Mouse (Mus musculus): ENCODE measurements around the gene Rab17. TPM values are rescaled to one million over a fixed set of nuclear protein-coding genes. Genes with fewer than 3 reads are reported as not detected.

The Rab17 gene
- total and polyA plus RNA-seq, 3 experiments = 0.22 TPM; not detected in 2

DNA sequence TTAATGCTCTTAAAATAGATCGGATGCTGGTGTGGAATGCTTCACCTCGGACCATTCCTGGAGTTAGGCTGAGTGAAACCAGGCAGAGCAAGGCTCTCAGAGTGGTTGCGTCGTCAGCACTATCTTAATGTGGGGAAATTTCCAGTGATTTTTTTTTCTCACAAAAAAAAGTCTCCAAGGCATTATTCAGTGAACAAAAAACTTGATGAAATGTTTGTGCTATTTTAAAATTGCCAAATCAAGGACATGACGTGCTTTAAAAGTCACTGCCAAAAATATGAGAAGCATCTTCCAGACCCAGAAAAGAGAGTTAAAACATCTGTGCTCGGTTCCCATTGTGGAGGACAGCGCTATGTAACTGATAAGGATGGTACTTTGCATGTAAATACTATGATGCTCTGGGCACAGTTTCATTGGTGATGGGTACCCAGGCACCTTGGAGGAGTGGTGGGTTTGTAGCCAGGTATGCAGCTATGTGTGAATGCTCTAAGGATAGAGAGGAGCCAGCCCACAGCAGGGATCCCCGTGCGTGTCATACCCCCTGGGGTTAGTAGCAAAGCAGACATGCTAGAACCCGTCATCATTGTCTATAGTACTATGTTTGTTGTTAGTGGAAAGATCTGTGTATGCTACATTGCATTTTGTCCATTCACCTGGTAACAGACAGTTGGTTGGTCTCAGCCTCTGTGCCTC lies 11.3 kb upstream of the Rab17 start:
- ATAC-seq (ENCODE audit: extremely low read depth, insufficient number of reproducible peaks, low FRiP score, poor library complexity, severe bottlenecking) = no peak
- H3K9me3 ChIP-seq (replicated peaks) = peaks cover 46% of the 10 kb centered on the region
- no peaks in the 10 kb centered on the region for H3K27me3 ChIP-seq (ENCODE audit: insufficient read depth, low read length)
- no peak overlapping the region for H3K4me3 ChIP-seq (ENCODE audit: low read depth, low read length)
- TF ChIP-seq CTCF (IDR thresholded peaks at IDR 0.05; ENCODE audit: low read depth, low read length) (no peak), POLR2AphosphoS5 (IDR thresholded peaks at IDR 0.05; ENCODE audit: insufficient replicate concordance, low read depth, low read length) (no peak), GATA2 (IDR thresholded peaks at IDR 0.05; ENCODE audit: borderline replicate concordance, low read depth, low read length) (no peak), GATA1 (IDR thresholded peaks at IDR 0.05; ENCODE audit: borderline replicate concordance, low read length) (no peak), TAL1 (conservative IDR thresholded peaks at IDR 0.05; ENCODE audit: low read depth, low read length) (no peak)
- no peaks in the 10 kb centered on the region for H3K36me3 ChIP-seq (replicated peaks)
- no peak for DNase-seq (ENCODE audit: low spot score)
- H3K4me1 ChIP-seq (ENCODE audit: insufficient read depth, low read depth, low read length) = no peaks in the 10 kb centered on the region

DNA sequence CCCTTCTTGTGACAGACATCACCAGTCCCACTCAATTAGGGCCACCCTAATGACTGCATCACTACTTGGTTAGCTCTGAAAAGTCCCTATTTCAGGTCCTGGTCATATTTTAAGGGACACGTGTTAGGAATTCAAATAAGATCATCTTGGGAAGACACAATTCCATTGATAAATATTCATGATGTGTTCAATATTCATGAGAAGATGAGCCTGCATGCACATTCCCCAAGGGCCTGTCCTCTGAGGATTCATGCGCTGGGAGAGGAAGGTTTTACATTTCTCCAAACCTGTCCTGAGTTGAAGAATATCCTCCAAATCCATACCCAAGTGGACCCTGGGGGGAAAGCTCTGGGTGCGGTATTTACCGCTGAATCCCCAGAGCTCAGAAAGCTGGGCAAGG lies 6.5 kb upstream of the Rab17 start:
- DNase-seq (ENCODE audit: low spot score) (no peak), ATAC-seq (ENCODE audit: extremely low read depth, insufficient number of reproducible peaks, low FRiP score, poor library complexity, severe bottlenecking) (no peak)
- Histone ChIP-seq H3K36me3 (replicated peaks) (no peaks in the 10 kb centered on the region), H3K27me3 (ENCODE audit: insufficient read depth, low read length) (no peaks in the 10 kb centered on the region), H3K9me3 (replicated peaks) (peaks cover 69% of the 10 kb centered on the region), H3K4me1 (ENCODE audit: insufficient read depth, low read depth, low read length) (no peaks in the 10 kb centered on the region), H3K4me3 (ENCODE audit: low read depth, low read length) (no peak overlapping the region)
- no peak for TF ChIP-seq GATA1 (IDR thresholded peaks at IDR 0.05; ENCODE audit: borderline replicate concordance, low read length)
- no peak for TF ChIP-seq GATA2 (IDR thresholded peaks at IDR 0.05; ENCODE audit: borderline replicate concordance, low read depth, low read length)
- no peak for TF ChIP-seq CTCF (IDR thresholded peaks at IDR 0.05; ENCODE audit: low read depth, low read length)
- no peak for TF ChIP-seq POLR2AphosphoS5 (IDR thresholded peaks at IDR 0.05; ENCODE audit: insufficient replicate concordance, low read depth, low read length)
- TF ChIP-seq TAL1 (conservative IDR thresholded peaks at IDR 0.05; ENCODE audit: low read depth, low read length) = no peak

DNA sequence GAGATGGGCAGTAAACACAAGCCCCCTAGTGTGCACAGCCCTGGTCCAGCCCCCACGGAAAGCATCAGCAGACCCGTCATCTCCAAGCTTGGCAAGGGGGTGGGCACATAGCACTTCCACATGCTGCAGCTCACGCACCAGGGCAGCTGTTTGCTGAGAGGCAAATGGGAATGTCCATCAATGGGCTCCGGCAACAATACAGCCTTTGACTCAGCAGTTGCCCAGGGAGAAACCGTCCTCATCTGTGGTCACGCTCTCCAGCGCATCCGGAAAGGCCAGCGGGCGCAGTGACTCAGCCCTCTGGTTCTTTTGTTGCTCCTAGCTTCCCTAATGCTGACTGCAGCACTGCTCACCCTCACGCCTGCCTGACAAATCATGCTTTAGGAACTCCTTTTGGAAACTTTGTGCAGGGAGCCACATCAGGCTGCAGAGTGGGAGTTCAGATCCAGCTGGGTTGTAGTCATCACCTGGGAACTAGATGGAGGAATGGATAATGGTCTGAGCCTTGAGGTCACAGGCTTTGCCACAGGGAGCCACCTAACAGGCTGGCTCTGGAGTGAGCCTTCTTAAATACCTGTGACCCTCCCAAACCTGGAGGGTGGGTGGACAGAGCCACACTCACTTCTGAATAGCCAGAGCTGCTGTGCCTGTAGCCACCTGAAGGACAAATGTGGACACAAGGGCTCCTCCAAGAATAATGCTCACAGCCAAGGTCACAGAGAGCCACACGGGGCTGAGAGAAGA lies 5.6 kb upstream of the Rab17 start:
- H3K4me3 ChIP-seq (ENCODE audit: low read depth, low read length) = no peak overlapping the region
- DNase-seq (ENCODE audit: low spot score) = no peak
- ATAC-seq (ENCODE audit: extremely low read depth, insufficient number of reproducible peaks, low FRiP score, poor library complexity, severe bottlenecking) = no peak

GRCm38 (mm10) chr1:90973574-90973911 lies 4.1 kb upstream of the Rab17 start:
- ATAC-seq (ENCODE audit: extremely low read depth, insufficient number of reproducible peaks, low FRiP score, poor library complexity, severe bottlenecking) (no peak), DNase-seq (ENCODE audit: low spot score) (no peak)
- no peak for TF ChIP-seq TAL1 (conservative IDR thresholded peaks at IDR 0.05; ENCODE audit: low read depth, low read length)
- TF ChIP-seq GATA2 (IDR thresholded peaks at IDR 0.05; ENCODE audit: borderline replicate concordance, low read depth, low read length) = no peak
- TF ChIP-seq CTCF (IDR thresholded peaks at IDR 0.05; ENCODE audit: low read depth, low read length) = no peak
- no peak for TF ChIP-seq GATA1 (IDR thresholded peaks at IDR 0.05; ENCODE audit: borderline replicate concordance, low read length)
- TF ChIP-seq POLR2AphosphoS5 (IDR thresholded peaks at IDR 0.05; ENCODE audit: insufficient replicate concordance, low read depth, low read length) = no peak
- Histone ChIP-seq H3K9me3 (replicated peaks) (peaks cover 91% of the 10 kb centered on the region), H3K27me3 (ENCODE audit: insufficient read depth, low read length) (no peaks in the 10 kb centered on the region), H3K4me1 (ENCODE audit: insufficient read depth, low read depth, low read length) (no peaks in the 10 kb centered on the region), H3K4me3 (ENCODE audit: low read depth, low read length) (no peak overlapping the region), H3K36me3 (replicated peaks) (no peaks in the 10 kb centered on the region)

More for the DNA sequence above, 5.6 kb upstream of the Rab17 start:
- no peaks in the 10 kb centered on the region for H3K4me1 ChIP-seq (ENCODE audit: insufficient read depth, low read depth, low read length)
- no peaks in the 10 kb centered on the region for H3K27me3 ChIP-seq (ENCODE audit: insufficient read depth, low read length)
- no peaks in the 10 kb centered on the region for H3K36me3 ChIP-seq (replicated peaks)
- no peak for TF ChIP-seq TAL1 (conservative IDR thresholded peaks at IDR 0.05; ENCODE audit: low read depth, low read length)
- no peak for TF ChIP-seq POLR2AphosphoS5 (IDR thresholded peaks at IDR 0.05; ENCODE audit: insufficient replicate concordance, low read depth, low read length)
- no peak for TF ChIP-seq GATA1 (IDR thresholded peaks at IDR 0.05; ENCODE audit: borderline replicate concordance, low read length)
- TF ChIP-seq CTCF (IDR thresholded peaks at IDR 0.05; ENCODE audit: low read depth, low read length) = no peak
- no peak for TF ChIP-seq GATA2 (IDR thresholded peaks at IDR 0.05; ENCODE audit: borderline replicate concordance, low read depth, low read length)
- H3K9me3 ChIP-seq (replicated peaks) = peaks cover 75% of the 10 kb centered on the region

DNA sequence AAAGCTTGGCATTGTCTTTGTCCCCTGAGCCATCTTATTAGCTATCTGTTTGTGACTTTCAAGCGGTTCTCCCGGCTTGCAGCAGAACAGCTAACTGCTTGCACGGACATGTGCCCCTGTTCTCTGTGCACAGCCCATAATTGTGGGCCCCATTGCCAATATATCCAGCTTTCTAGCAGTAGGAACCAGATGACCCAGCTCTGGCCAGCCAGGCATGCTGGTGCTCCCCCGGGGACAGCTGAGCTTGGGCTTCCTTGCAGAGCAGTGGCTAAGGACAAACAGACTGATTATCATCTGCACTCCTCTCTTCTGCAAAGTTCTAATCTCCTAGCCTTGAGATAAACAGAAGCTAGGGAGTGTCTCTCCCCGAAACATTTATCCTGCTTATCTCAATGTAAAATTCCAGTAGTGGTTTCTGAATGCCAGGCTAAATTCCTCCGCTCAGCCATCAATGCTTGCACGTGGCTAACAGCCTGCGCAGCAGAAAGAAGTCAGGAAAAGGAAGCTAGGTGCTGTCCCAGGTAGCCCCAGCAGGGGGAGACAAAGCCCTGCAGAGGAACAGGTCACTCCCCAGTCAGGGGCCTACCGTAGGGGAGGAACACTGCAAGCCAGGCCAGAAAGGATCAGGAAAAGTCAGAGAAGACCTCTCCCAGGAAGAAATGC lies 3.6 kb upstream of the Rab17 start:
- H3K4me1 ChIP-seq (ENCODE audit: insufficient read depth, low read depth, low read length) = no peaks in the 10 kb centered on the region
- no peaks in the 10 kb centered on the region for H3K36me3 ChIP-seq (replicated peaks)
- TF ChIP-seq GATA1 (IDR thresholded peaks at IDR 0.05; ENCODE audit: borderline replicate concordance, low read length) (no peak), GATA2 (IDR thresholded peaks at IDR 0.05; ENCODE audit: borderline replicate concordance, low read depth, low read length) (no peak), POLR2AphosphoS5 (IDR thresholded peaks at IDR 0.05; ENCODE audit: insufficient replicate concordance, low read depth, low read length) (no peak), TAL1 (conservative IDR thresholded peaks at IDR 0.05; ENCODE audit: low read depth, low read length) (no peak), CTCF (IDR thresholded peaks at IDR 0.05; ENCODE audit: low read depth, low read length) (peak; percentile 11; the same call in 1 of the 2 replicates)
- H3K9me3 ChIP-seq (replicated peaks) = peaks cover 96% of the 10 kb centered on the region
- ATAC-seq (ENCODE audit: extremely low read depth, insufficient number of reproducible peaks, low FRiP score, poor library complexity, severe bottlenecking) (no peak), DNase-seq (ENCODE audit: low spot score) (no peak)
- H3K27me3 ChIP-seq (ENCODE audit: insufficient read depth, low read length) = no peaks in the 10 kb centered on the region
- no peak overlapping the region for H3K4me3 ChIP-seq (ENCODE audit: low read depth, low read length)

GRCm38 (mm10) chr1:90969881-90970390 lies 475 bp upstream of the Rab17 start:
- Histone ChIP-seq H3K4me3 (ENCODE audit: low read depth, low read length) (no peak overlapping the region), H3K4me1 (ENCODE audit: insufficient read depth, low read depth, low read length) (no peaks in the 10 kb centered on the region)

More at GRCm38 (mm10) chr1:90969881-90970390, 475 bp upstream of the Rab17 start:
- Histone ChIP-seq H3K9me3 (replicated peaks) (peaks cover 92% of the 10 kb centered on the region), H3K27me3 (ENCODE audit: insufficient read depth, low read length) (no peaks in the 10 kb centered on the region), H3K36me3 (replicated peaks) (no peaks in the 10 kb centered on the region)
- DNase-seq (ENCODE audit: low spot score) = no peak
- ATAC-seq (ENCODE audit: extremely low read depth, insufficient number of reproducible peaks, low FRiP score, poor library complexity, severe bottlenecking) = no peak
- TF ChIP-seq TAL1 (conservative IDR thresholded peaks at IDR 0.05; ENCODE audit: low read depth, low read length) (no peak), GATA2 (IDR thresholded peaks at IDR 0.05; ENCODE audit: borderline replicate concordance, low read depth, low read length) (no peak), POLR2AphosphoS5 (IDR thresholded peaks at IDR 0.05; ENCODE audit: insufficient replicate concordance, low read depth, low read length) (no peak), CTCF (IDR thresholded peaks at IDR 0.05; ENCODE audit: low read depth, low read length) (no peak), GATA1 (IDR thresholded peaks at IDR 0.05; ENCODE audit: borderline replicate concordance, low read length) (no peak)
